Mouse (Mus musculus): Measurements from ENCODE around the gene Fam19a1. TPM values are rescaled to one million over a fixed set of nuclear protein-coding genes. Genes with fewer than 3 reads are reported as not detected.

Fam19a1 gene
- polyA plus RNA-seq, 1 experiment: not detected

GRCm38 (mm10) chr6:96114151-96114550 lies 1.2 kb downstream of the Fam19a1 start:
- WGBS: 52% methylated on average over 1 of the region's 1 CpGs
- DNase-seq (ENCODE audit: low read depth in 1 of 2, low spot score in 2 of 2): no peak
- H3K36me3 ChIP-seq (ENCODE audit: control insufficient read depth, insufficient read depth, low read length): no peaks in the 10 kb centered on the region
- no peaks in the 10 kb centered on the region for H3K27me3 ChIP-seq (ENCODE audit: control insufficient read depth, insufficient read depth, low read length)
- no peak overlapping the region for H3K27ac ChIP-seq (ENCODE audit: insufficient read depth, low read length)
- no peaks in the 10 kb centered on the region for H3K4me1 ChIP-seq (ENCODE audit: control insufficient read depth, insufficient read depth, insufficient read length)
- H3K4me3 ChIP-seq (ENCODE audit: extremely low read depth, insufficient read depth, insufficient read length): no peak overlapping the region
- TF ChIP-seq POLR2A (IDR thresholded peaks at IDR 0.05; ENCODE audit: low read depth, low read length) (no peak), CTCF (IDR thresholded peaks at IDR 0.05; ENCODE audit: extremely low read depth, insufficient read depth, insufficient read length, insufficient replicate concordance) (no peak)

- no peaks in the 10 kb centered on the region for H3K36me3 ChIP-seq (ENCODE audit: control insufficient read depth, insufficient read depth, low read length)
- no peak for DNase-seq (ENCODE audit: low read depth in 1 of 2, low spot score in 2 of 2)
- H3K4me1 ChIP-seq (ENCODE audit: control insufficient read depth, insufficient read depth, insufficient read length): no peaks in the 10 kb centered on the region
- peak overlapping the region; percentile 42; the same call in 1 of the 2 replicates for H3K4me3 ChIP-seq (ENCODE audit: extremely low read depth, insufficient read depth, insufficient read length)
- no peak overlapping the region for H3K27ac ChIP-seq (ENCODE audit: insufficient read depth, low read length)
- 6% methylated on average over 6 of the region's 6 CpGs for WGBS
- TF ChIP-seq CTCF (IDR thresholded peaks at IDR 0.05; ENCODE audit: extremely low read depth, insufficient read depth, insufficient read length, insufficient replicate concordance) (no peak), POLR2A (IDR thresholded peaks at IDR 0.05; ENCODE audit: low read depth, low read length) (no peak)
- H3K27me3 ChIP-seq (ENCODE audit: control insufficient read depth, insufficient read depth, low read length): no peaks in the 10 kb centered on the region
Observed at GRCm38 (mm10) chr6:96116148-96116533, 3.2 kb downstream of the Fam19a1 start.

- peak overlapping the region; percentile 42 for H3K4me3 ChIP-seq (ENCODE audit: extremely low read depth, insufficient read depth, insufficient read length)
Observed at GRCm38 (mm10) chr6:96116534-96117272, 3.7 kb downstream of the Fam19a1 start.

GRCm38 (mm10) chr6:96143326-96143725 lies 30.4 kb downstream of the Fam19a1 start:
- WGBS: 93% methylated on average over 1 of the region's 1 CpGs
- H3K4me1 ChIP-seq (ENCODE audit: control insufficient read depth, insufficient read depth, insufficient read length): no peaks in the 10 kb centered on the region
- H3K27ac ChIP-seq (ENCODE audit: insufficient read depth, low read length): no peak overlapping the region
- no peaks in the 10 kb centered on the region for H3K27me3 ChIP-seq (ENCODE audit: control insufficient read depth, insufficient read depth, low read length)
- DNase-seq (ENCODE audit: low read depth in 1 of 2, low spot score in 2 of 2): no peak
- H3K4me3 ChIP-seq (ENCODE audit: extremely low read depth, insufficient read depth, insufficient read length): no peak overlapping the region
- no peaks in the 10 kb centered on the region for H3K36me3 ChIP-seq (ENCODE audit: control insufficient read depth, insufficient read depth, low read length)
- no peak for TF ChIP-seq POLR2A (IDR thresholded peaks at IDR 0.05; ENCODE audit: low read depth, low read length)
- no peak for TF ChIP-seq CTCF (IDR thresholded peaks at IDR 0.05; ENCODE audit: extremely low read depth, insufficient read depth, insufficient read length, insufficient replicate concordance)

More at GRCm38 (mm10) chr6:96116534-96117272, 3.7 kb downstream of the Fam19a1 start:
- Histone ChIP-seq H3K27me3 (ENCODE audit: control insufficient read depth, insufficient read depth, low read length) (no peaks in the 10 kb centered on the region), H3K27ac (ENCODE audit: insufficient read depth, low read length) (no peak overlapping the region), H3K4me1 (ENCODE audit: control insufficient read depth, insufficient read depth, insufficient read length) (no peaks in the 10 kb centered on the region), H3K36me3 (ENCODE audit: control insufficient read depth, insufficient read depth, low read length) (no peaks in the 10 kb centered on the region)
- TF ChIP-seq CTCF (IDR thresholded peaks at IDR 0.05; ENCODE audit: extremely low read depth, insufficient read depth, insufficient read length, insufficient replicate concordance): no peak
- TF ChIP-seq POLR2A (IDR thresholded peaks at IDR 0.05; ENCODE audit: low read depth, low read length): no peak
- no peak for DNase-seq (ENCODE audit: low read depth in 1 of 2, low spot score in 2 of 2)
- 4% methylated on average over 32 of the region's 32 CpGs for WGBS

- no peak for TF ChIP-seq POLR2A (IDR thresholded peaks at IDR 0.05; ENCODE audit: low read depth, low read length)
- TF ChIP-seq CTCF (IDR thresholded peaks at IDR 0.05; ENCODE audit: extremely low read depth, insufficient read depth, insufficient read length, insufficient replicate concordance): no peak
- DNase-seq (ENCODE audit: low read depth in 1 of 2, low spot score in 2 of 2): no peak
Observed at GRCm38 (mm10) chr6:96165403-96165802, 52.4 kb downstream of the Fam19a1 start.

GRCm38 (mm10) chr6:96165818-96166379 lies 52.9 kb downstream of the Fam19a1 start, which contains the start of gene 1700123L14Rik:
Gene 1700123L14Rik (minus strand): TSS chr6:96166243.
- DNase-seq (ENCODE audit: low read depth in 1 of 2, low spot score in 2 of 2): no peak
- 84% methylated on average over 18 of the region's 18 CpGs for WGBS
- H3K27ac ChIP-seq (ENCODE audit: insufficient read depth, low read length): no peak within 1 kb of the TSS
- H3K27me3 ChIP-seq (ENCODE audit: control insufficient read depth, insufficient read depth, low read length): no peaks in the 10 kb centered on the region
- H3K4me1 ChIP-seq (ENCODE audit: control insufficient read depth, insufficient read depth, insufficient read length): no peaks in the 10 kb centered on the region
- H3K4me3 ChIP-seq (ENCODE audit: extremely low read depth, insufficient read depth, insufficient read length): no peak within 1 kb of the TSS
- H3K36me3 ChIP-seq (ENCODE audit: control insufficient read depth, insufficient read depth, low read length): no peaks in the 10 kb centered on the region
- TF ChIP-seq CTCF (IDR thresholded peaks at IDR 0.05; ENCODE audit: extremely low read depth, insufficient read depth, insufficient read length, insufficient replicate concordance) (no peak), POLR2A (IDR thresholded peaks at IDR 0.05; ENCODE audit: low read depth, low read length) (no peak)

More at GRCm38 (mm10) chr6:96165403-96165802, 52.4 kb downstream of the Fam19a1 start:
- Histone ChIP-seq H3K27ac (ENCODE audit: insufficient read depth, low read length) (no peak overlapping the region), H3K27me3 (ENCODE audit: control insufficient read depth, insufficient read depth, low read length) (no peaks in the 10 kb centered on the region), H3K4me3 (ENCODE audit: extremely low read depth, insufficient read depth, insufficient read length) (no peak overlapping the region), H3K4me1 (ENCODE audit: control insufficient read depth, insufficient read depth, insufficient read length) (no peaks in the 10 kb centered on the region), H3K36me3 (ENCODE audit: control insufficient read depth, insufficient read depth, low read length) (no peaks in the 10 kb centered on the region)
- WGBS: 93% methylated on average over 13 of the region's 13 CpGs

GRCm38 (mm10) chr6:96167031-96167430 lies 54.1 kb downstream of the Fam19a1 start:
- H3K36me3 ChIP-seq (ENCODE audit: control insufficient read depth, insufficient read depth, low read length): no peaks in the 10 kb centered on the region
- TF ChIP-seq CTCF (IDR thresholded peaks at IDR 0.05; ENCODE audit: extremely low read depth, insufficient read depth, insufficient read length, insufficient replicate concordance) (no peak), POLR2A (IDR thresholded peaks at IDR 0.05; ENCODE audit: low read depth, low read length) (no peak)
- no peak overlapping the region for H3K27ac ChIP-seq (ENCODE audit: insufficient read depth, low read length)

More at GRCm38 (mm10) chr6:96167031-96167430, 54.1 kb downstream of the Fam19a1 start:
- Histone ChIP-seq H3K27me3 (ENCODE audit: control insufficient read depth, insufficient read depth, low read length) (no peaks in the 10 kb centered on the region), H3K4me3 (ENCODE audit: extremely low read depth, insufficient read depth, insufficient read length) (no peak overlapping the region), H3K4me1 (ENCODE audit: control insufficient read depth, insufficient read depth, insufficient read length) (no peaks in the 10 kb centered on the region)
- DNase-seq (ENCODE audit: low read depth in 1 of 2, low spot score in 2 of 2): no peak
